Mouse (Mus musculus): ENCODE data around the gene Gm4141. TPM values are rescaled to one million over a fixed set of nuclear protein-coding genes. Genes with fewer than 3 reads are reported as not detected.
"Not testable (repeated sequence)": the region's sequence is repeated elsewhere in the genome, so short reads cannot be mapped to it uniquely, and the experiment has no call there.

Gene Gm4141
- not detected for total RNA-seq (2018; cell fraction: chromatin; rRNA removed)
- not detected for total RNA-seq (2018; cell fraction: cytosol; rRNA removed)
- not detected for total RNA-seq (2018; cell fraction: nucleus; rRNA removed)
- not detected in 3 replicates for polyA plus RNA-seq (2018)

GRCm38 (mm10) chr7:20576141-20576540 is at the start of gene Gm4141:
TSS of gene Gm4141 (minus strand) at chr7:20576241.
- not testable (repeated sequence) for H3K79me2 ChIP-seq (ENCODE audit: inconsistent target); H3K36me3 ChIP-seq (ENCODE audit: inconsistent target); H3K4me3 ChIP-seq (ENCODE audit: inconsistent target); H3K27ac ChIP-seq
- no CpG with 5 or more reads among the region's 3 CpGs for WGBS (ENCODE audit: missing documents)

GRCm38 (mm10) chr7:20598921-20599320 is 22.9 kb upstream of the Gm4141 start, which contains the start of gene Gm4513:
TSS of gene Gm4513 (minus strand) at chr7:20599021.
- H3K79me2 ChIP-seq (ENCODE audit: inconsistent target); H3K4me3 ChIP-seq (ENCODE audit: inconsistent target); H3K36me3 ChIP-seq (ENCODE audit: inconsistent target); H3K27ac ChIP-seq: not testable (repeated sequence)
- 92% methylated on average over 2 of the region's 5 CpGs for WGBS (ENCODE audit: missing documents)

- not testable (repeated sequence) for H3K27ac ChIP-seq; H3K4me3 ChIP-seq (ENCODE audit: inconsistent target); H3K79me2 ChIP-seq (ENCODE audit: inconsistent target); H3K36me3 ChIP-seq (ENCODE audit: inconsistent target)
- WGBS (ENCODE audit: missing documents) = no CpG with 5 or more reads among the region's 1 CpGs
Measured at GRCm38 (mm10) chr7:20545657-20546056, 30.4 kb downstream of the Gm4141 start, which contains the start of gene Gm5726. TSS of gene Gm5726 (minus strand) at chr7:20545757.

- no CpG with 5 or more reads among the region's 3 CpGs for WGBS (ENCODE audit: missing documents)
- not testable (repeated sequence) for H3K27ac ChIP-seq
Measured at GRCm38 (mm10) chr7:20533537-20533936, 42.5 kb downstream of the Gm4141 start, which contains the start of gene Vmn1r104. TSS of gene Vmn1r104 (plus strand) at chr7:20533837.

More at GRCm38 (mm10) chr7:20533537-20533936, 42.5 kb downstream of the Gm4141 start, which contains the start of gene Vmn1r104:
- H3K4me3 ChIP-seq (ENCODE audit: inconsistent target); H3K79me2 ChIP-seq (ENCODE audit: inconsistent target); H3K36me3 ChIP-seq (ENCODE audit: inconsistent target): not testable (repeated sequence)

Other genes starting within 250 kb of the Gm4141 start
- gene Gm4133, start 242.2 kb downstream of the Gm4141 start, polyA plus RNA-seq (2018) = not detected in 3 replicates
- gene Gm5728, start 200.8 kb downstream of the Gm4141 start, polyA plus RNA-seq (2018) = not detected in 3 replicates
- gene Vmn1r100, start 158.3 kb downstream of the Gm4141 start, polyA plus RNA-seq (2018) = not detected in 3 replicates
- gene Vmn1r101, start 133.6 kb downstream of the Gm4141 start, polyA plus RNA-seq (2018) = not detected in 3 replicates
- gene Gm10670, start 101.3 kb downstream of the Gm4141 start, polyA plus RNA-seq (2018) = not detected in 3 replicates
- gene Vmn1r103, start 65.7 kb downstream of the Gm4141 start, polyA plus RNA-seq (2018) = not detected in 3 replicates
- gene Vmn1r104, start 42.4 kb downstream of the Gm4141 start, polyA plus RNA-seq (2018) = not detected in 3 replicates
- gene Gm5726, start 30.5 kb downstream of the Gm4141 start, polyA plus RNA-seq (2018) = not detected in 3 replicates
- not detected in 3 replicates for gene Gm4513, start 22.8 kb upstream of the Gm4141 start, polyA plus RNA-seq (2018)
- gene Vmn1r107, start 92.7 kb upstream of the Gm4141 start, polyA plus RNA-seq (2018) = not detected in 3 replicates
- gene Vmn1r111, start 127.0 kb upstream of the Gm4141 start, polyA plus RNA-seq (2018) = not detected in 3 replicates
- not detected in 3 replicates for gene Gm10668, start 154.4 kb upstream of the Gm4141 start, polyA plus RNA-seq (2018)
- not detected in 3 replicates for gene Vmn1r112, start 194.9 kb upstream of the Gm4141 start, polyA plus RNA-seq (2018)
- not detected in 3 replicates for gene Vmn1r113, start 211.0 kb upstream of the Gm4141 start, polyA plus RNA-seq (2018)
- gene Vmn1r114, start 235.9 kb upstream of the Gm4141 start, polyA plus RNA-seq (2018) = not detected in 3 replicates